Mouse (Mus musculus) kidney, embryonic 14.5 days (tissue): ENCODE results near the gene Myo1h. TPM values are rescaled to one million over a fixed set of nuclear protein-coding genes. Genes with fewer than 3 reads are reported as not detected.

Experiments used
- ATAC-seq: fragments of 200-750 bp; cut with Nextera tagmentation; 2 replicates; pipeline ENCODE4 v1.8.0; 2017; ENCODE audit warnings: moderate number of reproducible peaks, mild to moderate bottlenecking, moderate TSS enrichment, moderate library complexity; ENCODE audit not compliant: low FRiP score, low TSS enrichment
- H3K27ac ChIP-seq: fragments of 300-500 bp; sonication (generic); 2 replicates; pipeline ENCODE4 v1.5.1; 2014; ENCODE audit warnings: low read depth, mild to moderate bottlenecking, low read length, moderate library complexity, mixed read lengths
- H3K27me3 ChIP-seq: fragments of 300-500 bp; sonication (generic); 2 replicates; pipeline ENCODE4 v1.6.1; 2014; ENCODE audit warnings: mild to moderate bottlenecking, low read length; ENCODE audit not compliant: control insufficient read depth, insufficient read depth
- H3K36me3 ChIP-seq: fragments of 300-500 bp; sonication (generic); 2 replicates; pipeline ENCODE4 v1.6.1; 2014; ENCODE audit warnings: low read length, mixed read lengths; ENCODE audit not compliant: control insufficient read depth, insufficient read depth
- H3K4me1 ChIP-seq: fragments of 300-500 bp; sonication (generic); 2 replicates; pipeline ENCODE4 v1.6.1; 2014; ENCODE audit warnings: low read length, mixed read lengths; ENCODE audit not compliant: control insufficient read depth, insufficient read depth
- H3K4me2 ChIP-seq: fragments of 300-500 bp; sonication (generic); replicated peaks from 2 replicates; pipeline ENCODE4 v1.6.1; 2014; ENCODE audit warnings: low read depth, mild to moderate bottlenecking, low read length
- H3K4me3 ChIP-seq: fragments of 300-500 bp; sonication (generic); 2 replicates; pipeline ENCODE4 v1.5.1; 2014; ENCODE audit warnings: mild to moderate bottlenecking, low read length
- H3K9ac ChIP-seq: fragments of 300-500 bp; sonication (generic); 2 replicates; pipeline ENCODE4 v1.6.1; 2014; ENCODE audit warnings: low read depth, mild to moderate bottlenecking, low read length, moderate library complexity
- H3K9me3 ChIP-seq: fragments of 300-500 bp; sonication (generic); 2 replicates; pipeline ENCODE4 v1.6.1; 2016; ENCODE audit warnings: low read length; ENCODE audit not compliant: control insufficient read depth
- WGBS: fragments of 180-500 bp; shearing (Covaris S2); extraction: QIAGEN DNeasy Blood & Tissue Kit; methylation state at CpG from one replicate; pipeline ENCODE4 v1.1.7; 2014; 5-methylcytosine and 5-hydroxymethylcytosine counted together
- polyA plus RNA-seq: library from polyadenylated mRNA; unstranded; fragments of >200 nt; fragmentation: Nextera tagmentation; extraction: Ambion mirVana; gene quantifications from 2 replicates; pipeline ENCODE4 v1.2.1, GENCODE M21; 2014

The Myo1h gene
- polyA plus RNA-seq, 1 experiment from 2014 or later: 1.8 TPM

GRCm38 (mm10) chr5:114360968-114361367 is 72.0 kb downstream of the Myo1h start:
- Histone ChIP-seq H3K9ac (no peak overlapping the region), H3K4me3 (no peak overlapping the region), H3K9me3 (no peaks in the 10 kb centered on the region), H3K4me2 (no peak overlapping the region), H3K27ac (no peak overlapping the region), H3K27me3 (no peaks in the 10 kb centered on the region), H3K4me1 (peaks cover 6% of the 10 kb centered on the region), H3K36me3 (peaks cover 55% of the 10 kb centered on the region)
- 87% methylated on average over 15 of the region's 15 CpGs for WGBS
- ATAC-seq: no peak

GRCm38 (mm10) chr5:114365043-114365752 is 76.2 kb downstream of the Myo1h start:
- Histone ChIP-seq H3K4me3 (no peak overlapping the region), H3K27ac (no peak overlapping the region; the same call in 1 of the 2 replicates), H3K27me3 (no peaks in the 10 kb centered on the region), H3K4me2 (no peak overlapping the region), H3K36me3 (peaks cover 90% of the 10 kb centered on the region), H3K4me1 (peaks cover 12% of the 10 kb centered on the region; the same call in 1 of the 2 replicates), H3K9me3 (no peaks in the 10 kb centered on the region), H3K9ac (no peak overlapping the region)
- 85% methylated on average over 23 of the region's 23 CpGs for WGBS
- no peak for ATAC-seq

DNA sequence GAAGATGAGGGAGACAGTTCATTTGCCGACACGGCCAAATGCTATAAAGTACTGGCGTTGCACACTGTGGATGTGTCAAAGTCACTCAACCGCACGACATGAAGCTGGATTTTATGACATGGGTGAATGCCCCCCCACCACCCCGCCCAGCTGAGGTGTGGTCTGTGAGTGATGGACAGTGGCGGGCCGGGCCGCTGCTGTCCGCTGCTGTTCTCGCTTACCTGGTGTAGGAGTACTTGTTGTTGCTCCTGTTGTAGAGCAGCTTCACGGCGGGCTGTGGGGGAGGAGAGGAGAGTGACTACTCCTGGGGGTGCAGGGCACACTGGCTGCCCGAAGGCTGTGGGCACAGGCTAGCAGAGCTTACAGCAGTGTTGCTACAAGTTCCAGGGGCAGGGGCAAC is 79.2 kb downstream of the Myo1h start:
- H3K27me3 ChIP-seq: no peaks in the 10 kb centered on the region

DNA sequence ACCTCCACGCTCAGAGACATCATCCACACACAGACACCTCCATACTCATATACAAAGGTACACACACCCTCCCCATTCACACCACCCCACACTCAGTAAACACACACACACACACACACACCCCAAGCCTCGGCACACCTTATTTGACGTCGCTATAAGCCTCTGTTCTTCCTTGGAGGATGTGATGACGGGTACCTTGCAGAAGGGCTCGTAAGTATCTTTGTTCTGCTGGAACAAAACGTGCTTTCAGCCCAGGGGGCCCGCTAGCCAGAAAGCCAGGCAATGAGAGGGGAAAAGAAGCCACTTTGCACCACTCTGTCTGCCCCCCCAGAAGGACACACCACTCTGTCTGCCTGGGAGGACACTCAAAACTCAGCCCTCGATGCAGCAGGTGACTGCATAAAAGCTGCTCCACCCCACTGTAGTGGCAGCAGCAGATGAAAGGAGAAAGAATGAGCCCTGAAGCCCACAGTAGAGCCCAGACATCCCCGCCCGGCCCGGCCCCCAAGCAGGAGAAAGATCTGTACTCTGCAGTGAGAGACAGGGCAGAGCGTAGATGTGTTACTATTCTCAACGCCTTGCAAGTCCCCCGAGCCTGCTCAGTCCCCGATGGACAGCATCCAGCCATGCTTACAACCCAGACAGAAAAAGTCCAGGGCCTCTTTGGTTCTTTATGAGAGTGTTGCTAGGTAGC is 80.0 kb downstream of the Myo1h start:
- Histone ChIP-seq H3K4me1 (peaks cover 44% of the 10 kb centered on the region), H3K9me3 (no peaks in the 10 kb centered on the region), H3K4me2 (no peak overlapping the region), H3K27ac (peak overlapping the region; percentile 87; the same call in 1 of the 2 replicates), H3K9ac (no peak overlapping the region), H3K4me3 (no peak overlapping the region), H3K27me3 (no peaks in the 10 kb centered on the region), H3K36me3 (peaks cover 87% of the 10 kb centered on the region)
- no peak for ATAC-seq
- 91% methylated on average over 16 of the region's 16 CpGs for WGBS

More for the DNA sequence above, 79.2 kb downstream of the Myo1h start:
- ATAC-seq: no peak
- Histone ChIP-seq H3K9me3 (no peaks in the 10 kb centered on the region), H3K36me3 (peaks cover 87% of the 10 kb centered on the region), H3K4me2 (no peak overlapping the region), H3K27ac (no peak overlapping the region), H3K4me3 (no peak overlapping the region), H3K4me1 (peaks cover 40% of the 10 kb centered on the region), H3K9ac (no peak overlapping the region)
- WGBS: 46% methylated on average over 14 of the region's 14 CpGs

GRCm38 (mm10) chr5:114369921-114370320 is 81.0 kb downstream of the Myo1h start:
- H3K4me2 ChIP-seq: no peak overlapping the region
- no peaks in the 10 kb centered on the region for H3K9me3 ChIP-seq
- no peaks in the 10 kb centered on the region for H3K27me3 ChIP-seq
- peak overlapping the region; percentile 87; the same call in 1 of the 2 replicates for H3K27ac ChIP-seq
- H3K4me1 ChIP-seq: peaks cover 44% of the 10 kb centered on the region
- WGBS: 86% methylated on average over 9 of the region's 9 CpGs
- H3K9ac ChIP-seq: no peak overlapping the region
- H3K4me3 ChIP-seq: no peak overlapping the region
- 0 out of 2 replicates have a peak, but pooled peaks have one; percentile 1 for ATAC-seq
- H3K36me3 ChIP-seq: peaks cover 87% of the 10 kb centered on the region

DNA sequence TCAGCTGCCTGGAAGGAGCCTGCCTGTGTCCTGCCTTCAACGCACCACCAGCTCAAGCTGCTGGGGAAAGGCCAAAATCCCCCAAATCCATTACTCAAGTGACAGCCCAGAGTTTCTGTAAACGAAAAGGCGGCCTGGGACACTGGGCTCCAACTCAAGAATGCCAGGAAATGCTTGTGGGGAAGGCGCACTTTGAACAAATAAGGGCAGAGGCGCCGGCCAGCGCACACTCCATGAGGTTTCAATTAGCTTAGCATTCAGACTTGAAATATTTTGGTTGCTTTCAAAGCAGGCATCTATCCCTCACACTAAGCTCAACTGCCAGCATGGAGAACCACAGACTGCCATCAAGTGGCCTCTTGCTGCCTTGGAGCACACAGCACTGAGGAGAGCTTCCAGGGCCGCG is 81.4 kb downstream of the Myo1h start:
- peak overlapping the region; percentile 87 for H3K27ac ChIP-seq
- 58% methylated on average over 9 of the region's 9 CpGs for WGBS
- no peaks in the 10 kb centered on the region for H3K9me3 ChIP-seq
- peaks cover 44% of the 10 kb centered on the region for H3K4me1 ChIP-seq
- no peak overlapping the region for H3K4me2 ChIP-seq
- H3K27me3 ChIP-seq: no peaks in the 10 kb centered on the region
- peaks cover 83% of the 10 kb centered on the region for H3K36me3 ChIP-seq
- peak; percentile 30; the same call in 1 of the 2 replicates for ATAC-seq
- peak overlapping the region; percentile 4; the same call in 1 of the 2 replicates for H3K9ac ChIP-seq
- H3K4me3 ChIP-seq: no peak overlapping the region

GRCm38 (mm10) chr5:114371331-114371730 is 82.4 kb downstream of the Myo1h start:
- Histone ChIP-seq H3K27ac (peak overlapping the region; percentile 87; the same call in 1 of the 2 replicates), H3K4me1 (peaks cover 48% of the 10 kb centered on the region), H3K4me2 (no peak overlapping the region), H3K4me3 (no peak overlapping the region), H3K27me3 (no peaks in the 10 kb centered on the region), H3K36me3 (peaks cover 74% of the 10 kb centered on the region), H3K9ac (no peak overlapping the region), H3K9me3 (no peaks in the 10 kb centered on the region)
- ATAC-seq: no peak
- WGBS: 64% methylated on average over 3 of the region's 3 CpGs

DNA sequence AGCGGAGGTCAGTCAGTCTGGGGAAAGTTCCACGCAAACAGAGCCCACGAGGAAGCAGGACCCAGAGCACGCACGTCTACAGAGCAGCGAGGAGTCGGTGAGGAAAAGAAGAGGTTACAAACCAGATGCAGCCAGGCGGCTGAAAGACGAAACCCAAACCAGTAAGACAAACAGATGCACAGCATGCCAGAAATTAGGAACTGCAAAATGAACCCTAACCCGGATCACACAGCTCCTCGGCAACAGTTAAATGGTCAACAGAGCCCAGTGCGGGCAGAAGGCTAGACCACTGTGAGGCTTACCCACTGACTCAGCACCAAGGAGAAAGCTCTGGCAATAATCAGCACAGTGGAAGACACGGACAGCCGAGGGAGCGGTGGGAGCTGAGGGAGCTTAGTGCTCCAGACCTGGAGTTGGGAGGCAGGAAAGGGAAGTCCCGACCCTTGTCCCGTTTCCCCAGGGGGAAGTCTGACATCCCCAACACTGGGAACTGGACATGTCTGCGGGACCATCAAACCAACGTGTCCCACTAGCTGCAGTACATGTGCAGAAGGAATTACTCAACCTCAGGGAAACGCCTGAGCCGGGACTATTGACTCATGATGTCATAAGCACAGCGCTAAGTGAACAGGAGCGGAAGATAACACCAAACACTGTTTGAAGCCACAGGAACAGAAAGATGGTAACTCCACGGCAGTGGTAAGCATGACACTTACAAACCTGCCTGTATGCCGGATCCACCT is 82.9 kb downstream of the Myo1h start:
- peak overlapping the region; percentile 87; the same call in 1 of the 2 replicates for H3K27ac ChIP-seq
- ATAC-seq: no peak
- no peak overlapping the region for H3K4me3 ChIP-seq
- H3K36me3 ChIP-seq: peaks cover 68% of the 10 kb centered on the region
- peaks cover 49% of the 10 kb centered on the region for H3K4me1 ChIP-seq
- H3K27me3 ChIP-seq: no peaks in the 10 kb centered on the region
- peak overlapping the region; percentile 37; the same call in 1 of the 2 replicates for H3K9ac ChIP-seq
- no peaks in the 10 kb centered on the region for H3K9me3 ChIP-seq
- no peak overlapping the region for H3K4me2 ChIP-seq
- WGBS: 58% methylated on average over 25 of the region's 25 CpGs
